Mouse (Mus musculus) lung, embryonic 14.5 days (tissue): Measurements from ENCODE around the gene Slc35a1. TPM values are rescaled to one million over a fixed set of nuclear protein-coding genes. Genes with fewer than 3 reads are reported as not detected.

Experiments used
- ATAC-seq: fragments of 200-750 bp; cut with Nextera tagmentation; 2 replicates; pipeline ENCODE4 v1.8.0; 2017; ENCODE audit warnings: mild to moderate bottlenecking, moderate TSS enrichment, moderate library complexity; ENCODE audit not compliant: insufficient read depth
- DNase-seq: peaks from one replicate; pipeline ENCODE4 v3.0.0-alpha.2; 2015
- H3K27ac ChIP-seq: fragments of 300-500 bp; sonication (generic); 2 replicates; pipeline ENCODE4 v1.5.1; 2014; ENCODE audit warnings: low read depth, mild to moderate bottlenecking, moderate library complexity
- H3K27me3 ChIP-seq: fragments of 300-500 bp; sonication (generic); 2 replicates; pipeline ENCODE4 v1.6.1; 2014; ENCODE audit warnings: low read length, control low read depth; ENCODE audit not compliant: insufficient read depth
- H3K36me3 ChIP-seq: fragments of 300-500 bp; sonication (generic); 2 replicates; pipeline ENCODE4 v1.6.1; 2014; ENCODE audit warnings: control low read depth; ENCODE audit not compliant: insufficient read depth
- H3K4me1 ChIP-seq: fragments of 300-500 bp; sonication (generic); 2 replicates; pipeline ENCODE4 v1.6.1; 2014; ENCODE audit warnings: antibody characterized with exemption, control low read depth; ENCODE audit not compliant: insufficient read depth
- H3K4me2 ChIP-seq: fragments of 300-500 bp; sonication (generic); 2 replicates; pipeline ENCODE4 v1.6.1; 2014; ENCODE audit warnings: mild to moderate bottlenecking
- H3K4me3 ChIP-seq: fragments of 300-500 bp; sonication (generic); 2 replicates; pipeline ENCODE4 v1.5.1; 2014; ENCODE audit warnings: low read depth, low read length
- H3K9ac ChIP-seq: fragments of 300-500 bp; sonication (generic); 2 replicates; pipeline ENCODE4 v1.6.1; 2014
- H3K9me3 ChIP-seq: fragments of 300-500 bp; sonication (generic); 2 replicates; pipeline ENCODE4 v1.6.1; 2016; ENCODE audit warnings: low read depth, low read length, control low read depth
- CTCF ChIP-seq: IDR thresholded peaks from 2 replicates; pipeline ENCODE4 v1.5.1; 2016; ENCODE audit warnings: antibody characterized with exemption, low read depth
- WGBS: fragments of 180-500 bp; shearing (Covaris S2); extraction: QIAGEN DNeasy Blood & Tissue Kit; methylation state at CpG from one replicate; pipeline ENCODE4 v1.1.7; 2014; 5-methylcytosine and 5-hydroxymethylcytosine counted together
- polyA plus RNA-seq: library from polyadenylated mRNA; unstranded; fragments of >200 nt; fragmentation: Nextera tagmentation; extraction: Ambion mirVana; gene quantifications from 2 replicates; pipeline ENCODE4 v1.2.1, GENCODE M21; 2014

Slc35a1 gene
- polyA plus RNA-seq, 1 experiment from 2014 or later, result 59.4 TPM

- TF ChIP-seq CTCF, result no peak
- ATAC-seq (no peak), DNase-seq (no peak)
- H3K4me3 ChIP-seq, result no peak overlapping the region
- H3K36me3 ChIP-seq, result peaks cover 79% of the 10 kb centered on the region
- H3K27ac ChIP-seq, result no peak overlapping the region
- H3K4me2 ChIP-seq, result no peak overlapping the region
- WGBS, result 90% methylated on average over 2 of the region's 2 CpGs
- no peak overlapping the region for H3K9ac ChIP-seq
- H3K4me1 ChIP-seq, result no peaks in the 10 kb centered on the region
- H3K27me3 ChIP-seq, result no peaks in the 10 kb centered on the region
- H3K9me3 ChIP-seq, result no peaks in the 10 kb centered on the region
These were observed 28.2 kb downstream of the Slc35a1 start for GRCm38 (mm10) chr4:34659012-34659411.

- Histone ChIP-seq H3K4me2 (no peak overlapping the region), H3K9ac (no peak overlapping the region), H3K27ac (no peak overlapping the region), H3K27me3 (no peaks in the 10 kb centered on the region), H3K9me3 (no peaks in the 10 kb centered on the region), H3K4me3 (no peak overlapping the region), H3K4me1 (no peaks in the 10 kb centered on the region), H3K36me3 (peaks cover 76% of the 10 kb centered on the region)
- no peak for TF ChIP-seq CTCF
- ATAC-seq (no peak), DNase-seq (no peak)
- 94% methylated on average over 9 of the region's 10 CpGs for WGBS
These were observed 31.1 kb downstream of the Slc35a1 start for GRCm38 (mm10) chr4:34656101-34656500.

GRCm38 (mm10) chr4:34653179-34653578 is 34.1 kb downstream of the Slc35a1 start:
- no peak overlapping the region for H3K9ac ChIP-seq
- no peak overlapping the region for H3K27ac ChIP-seq
- no peaks in the 10 kb centered on the region for H3K4me1 ChIP-seq
- WGBS, result 93% methylated on average over 7 of the region's 7 CpGs
- H3K4me2 ChIP-seq, result no peak overlapping the region
- no peaks in the 10 kb centered on the region for H3K9me3 ChIP-seq
- H3K4me3 ChIP-seq, result no peak overlapping the region
- no peak for DNase-seq
- no peak for TF ChIP-seq CTCF
- peaks cover 66% of the 10 kb centered on the region for H3K36me3 ChIP-seq
- ATAC-seq, result no peak
- H3K27me3 ChIP-seq, result no peaks in the 10 kb centered on the region

GRCm38 (mm10) chr4:34644779-34645178 is 42.5 kb downstream of the Slc35a1 start:
- no peaks in the 10 kb centered on the region for H3K27me3 ChIP-seq
- H3K9ac ChIP-seq, result no peak overlapping the region
- H3K9me3 ChIP-seq, result no peaks in the 10 kb centered on the region
- DNase-seq (no peak), ATAC-seq (no peak)
- no peak overlapping the region for H3K4me3 ChIP-seq
- no peak overlapping the region for H3K27ac ChIP-seq
- no peak overlapping the region for H3K4me2 ChIP-seq
- peaks cover 59% of the 10 kb centered on the region for H3K36me3 ChIP-seq
- H3K4me1 ChIP-seq, result no peaks in the 10 kb centered on the region
- no peak for TF ChIP-seq CTCF

- no peak for DNase-seq
- H3K9ac ChIP-seq, result no peak overlapping the region
- peaks cover 39% of the 10 kb centered on the region for H3K36me3 ChIP-seq
- 94% methylated on average over 3 of the region's 3 CpGs for WGBS
- H3K4me2 ChIP-seq, result no peak overlapping the region
- TF ChIP-seq CTCF, result no peak
- no peaks in the 10 kb centered on the region for H3K27me3 ChIP-seq
- no peak overlapping the region for H3K4me3 ChIP-seq
- H3K4me1 ChIP-seq, result no peaks in the 10 kb centered on the region
- ATAC-seq, result no peak
- no peaks in the 10 kb centered on the region for H3K9me3 ChIP-seq
- H3K27ac ChIP-seq, result no peak overlapping the region
These were observed 46.5 kb downstream of the Slc35a1 start for GRCm38 (mm10) chr4:34640731-34641130.

GRCm38 (mm10) chr4:34639745-34640364 is 47.4 kb downstream of the Slc35a1 start:
- DNase-seq (no peak), ATAC-seq (no peak)

GRCm38 (mm10) chr4:34637851-34638250 is 49.4 kb downstream of the Slc35a1 start:
- peaks cover 37% of the 10 kb centered on the region for H3K36me3 ChIP-seq
- H3K4me1 ChIP-seq, result no peaks in the 10 kb centered on the region
- no peak overlapping the region for H3K9ac ChIP-seq
- no peaks in the 10 kb centered on the region for H3K27me3 ChIP-seq
- no peak for ATAC-seq
- no peak overlapping the region for H3K27ac ChIP-seq
- WGBS, result 83% methylated on average over 4 of the region's 4 CpGs
- no peak overlapping the region for H3K4me2 ChIP-seq
- TF ChIP-seq CTCF, result no peak
- no peak for DNase-seq
- no peaks in the 10 kb centered on the region for H3K9me3 ChIP-seq
- no peak overlapping the region for H3K4me3 ChIP-seq

More at GRCm38 (mm10) chr4:34639745-34640364, 47.4 kb downstream of the Slc35a1 start:
- H3K9ac ChIP-seq, result no peak overlapping the region
- H3K36me3 ChIP-seq, result peaks cover 36% of the 10 kb centered on the region
- no peak overlapping the region for H3K4me2 ChIP-seq
- WGBS, result 80% methylated on average over 5 of the region's 5 CpGs
- no peak overlapping the region for H3K4me3 ChIP-seq
- no peaks in the 10 kb centered on the region for H3K27me3 ChIP-seq
- no peak overlapping the region for H3K27ac ChIP-seq
- TF ChIP-seq CTCF, result no peak
- H3K9me3 ChIP-seq, result no peaks in the 10 kb centered on the region
- no peaks in the 10 kb centered on the region for H3K4me1 ChIP-seq

GRCm38 (mm10) chr4:34637386-34637785 is 49.9 kb downstream of the Slc35a1 start:
- no peak overlapping the region for H3K27ac ChIP-seq
- H3K27me3 ChIP-seq, result no peaks in the 10 kb centered on the region
- 88% methylated on average over 7 of the region's 7 CpGs for WGBS
- no peak for TF ChIP-seq CTCF
- no peaks in the 10 kb centered on the region for H3K4me1 ChIP-seq
- H3K4me2 ChIP-seq, result no peak overlapping the region
- H3K4me3 ChIP-seq, result no peak overlapping the region
- no peak overlapping the region for H3K9ac ChIP-seq
- peaks cover 37% of the 10 kb centered on the region for H3K36me3 ChIP-seq
- ATAC-seq (no peak), DNase-seq (no peak)
- no peaks in the 10 kb centered on the region for H3K9me3 ChIP-seq
